Mouse (Mus musculus) hindbrain, embryonic 15.5 days (tissue): ENCODE data around the gene Ajm1. TPM values are rescaled to one million over a fixed set of nuclear protein-coding genes. Genes with fewer than 3 reads are reported as not detected.
A peak's percentile ranks its signal among the peaks of the same experiment; 100 is the strongest.

Experiments used
- ATAC-seq: fragments of 200-750 bp; cut with Nextera tagmentation; 2 replicates; pipeline ENCODE4 v1.8.0; 2017; ENCODE audit warnings: low read depth, moderate number of reproducible peaks, moderate TSS enrichment; ENCODE audit not compliant: low FRiP score
- H3K27ac ChIP-seq: fragments of 300-500 bp; sonication (generic); replicated peaks from 2 replicates; pipeline ENCODE4 v1.5.1; 2015; ENCODE audit warnings: mild to moderate bottlenecking, inconsistent platforms
- H3K27me3 ChIP-seq: fragments of 300-500 bp; sonication (generic); 2 replicates; pipeline ENCODE4 v1.6.1; 2015; ENCODE audit warnings: control low read depth, inconsistent platforms
- H3K36me3 ChIP-seq: fragments of 300-500 bp; sonication (generic); 2 replicates; pipeline ENCODE4 v1.6.1; 2015; ENCODE audit warnings: control low read depth, inconsistent platforms
- H3K4me1 ChIP-seq: fragments of 300-500 bp; sonication (generic); replicated peaks from 2 replicates; pipeline ENCODE4 v1.6.1; 2015; ENCODE audit warnings: control low read depth, inconsistent platforms
- H3K4me2 ChIP-seq: fragments of 300-500 bp; sonication (generic); 2 replicates; pipeline ENCODE4 v1.6.1; 2015; ENCODE audit warnings: moderate library complexity, mild to moderate bottlenecking, inconsistent platforms
- H3K4me3 ChIP-seq: fragments of 300-500 bp; sonication (generic); 2 replicates; pipeline ENCODE4 v1.5.1; 2015; ENCODE audit warnings: mild to moderate bottlenecking, inconsistent platforms
- H3K9ac ChIP-seq: fragments of 300-500 bp; sonication (generic); 2 replicates; pipeline ENCODE4 v1.6.1; 2015; ENCODE audit warnings: inconsistent platforms
- H3K9me3 ChIP-seq: fragments of 300-500 bp; sonication (generic); 2 replicates; pipeline ENCODE4 v1.6.1; 2016; ENCODE audit warnings: control low read depth, inconsistent platforms
- WGBS: fragments of 180-500 bp; shearing (Covaris S2); methylation state at CpG from one replicate; pipeline ENCODE4 v1.1.7; 2015; 5-methylcytosine and 5-hydroxymethylcytosine counted together
- polyA plus RNA-seq: library from polyadenylated mRNA; unstranded; fragments of >200 nt; fragmentation: Nextera tagmentation; extraction: Ambion mirVana; gene quantifications from 2 replicates; pipeline ENCODE4 v1.2.1, GENCODE M21; 2015

The Ajm1 gene
- polyA plus RNA-seq, 1 experiment from 2014 or later, result 16.5 TPM

DNA sequence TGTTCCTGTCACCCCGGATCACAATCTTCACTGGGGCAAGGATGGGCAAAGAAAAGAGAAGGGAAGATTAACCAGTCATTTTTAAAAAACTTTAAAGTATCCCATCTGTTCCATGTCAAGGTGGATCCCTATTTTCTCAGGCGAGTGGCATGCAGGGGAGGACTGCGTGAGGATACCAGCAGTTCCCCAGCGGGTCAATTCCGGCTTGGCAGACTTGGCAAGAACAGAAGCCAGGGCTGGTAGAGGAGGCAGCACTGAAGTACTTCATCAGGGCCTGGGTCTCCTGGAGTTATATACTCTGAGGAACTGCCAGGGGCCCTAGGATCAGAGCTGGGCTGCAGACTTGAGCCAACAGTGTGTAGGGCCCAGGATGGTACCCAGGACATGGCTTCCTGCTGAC lies 21.0 kb upstream of the Ajm1 start:
- Histone ChIP-seq H3K4me1 (peaks cover 17% of the 10 kb centered on the region), H3K27me3 (no peaks in the 10 kb centered on the region), H3K27ac (no peak overlapping the region), H3K36me3 (peaks cover 52% of the 10 kb centered on the region), H3K9me3 (no peaks in the 10 kb centered on the region), H3K4me2 (no peak overlapping the region), H3K4me3 (no peak overlapping the region), H3K9ac (no peak overlapping the region)
- WGBS, result 97% methylated on average over 5 of the region's 5 CpGs
- ATAC-seq, result no peak

DNA sequence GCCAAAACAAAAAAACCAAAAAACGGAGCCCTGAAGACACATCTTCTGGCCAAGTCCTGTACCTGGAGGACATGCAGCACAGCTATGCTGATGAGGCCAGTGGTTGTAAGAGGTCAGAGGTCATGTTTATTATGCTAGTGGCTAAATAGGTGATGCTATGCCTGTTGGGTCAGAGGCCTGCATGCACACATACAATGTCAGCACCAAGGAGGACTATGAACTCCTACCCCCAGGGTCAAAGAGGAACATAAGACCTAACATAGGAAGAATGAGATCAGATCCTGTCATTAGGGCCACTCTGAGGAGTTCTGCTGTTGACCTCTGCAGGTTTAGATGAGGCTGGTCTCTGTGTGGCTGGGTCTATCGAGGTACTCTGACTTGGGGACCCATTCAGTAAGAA lies 18.5 kb upstream of the Ajm1 start:
- H3K4me1 ChIP-seq, result no peaks in the 10 kb centered on the region
- H3K4me3 ChIP-seq, result no peak overlapping the region
- H3K27ac ChIP-seq, result no peak overlapping the region
- ATAC-seq, result no peak
- peaks cover 77% of the 10 kb centered on the region for H3K36me3 ChIP-seq
- no peak overlapping the region for H3K4me2 ChIP-seq
- WGBS, result 92% methylated on average over 2 of the region's 2 CpGs
- no peak overlapping the region for H3K9ac ChIP-seq
- H3K9me3 ChIP-seq, result no peaks in the 10 kb centered on the region
- no peaks in the 10 kb centered on the region for H3K27me3 ChIP-seq

DNA sequence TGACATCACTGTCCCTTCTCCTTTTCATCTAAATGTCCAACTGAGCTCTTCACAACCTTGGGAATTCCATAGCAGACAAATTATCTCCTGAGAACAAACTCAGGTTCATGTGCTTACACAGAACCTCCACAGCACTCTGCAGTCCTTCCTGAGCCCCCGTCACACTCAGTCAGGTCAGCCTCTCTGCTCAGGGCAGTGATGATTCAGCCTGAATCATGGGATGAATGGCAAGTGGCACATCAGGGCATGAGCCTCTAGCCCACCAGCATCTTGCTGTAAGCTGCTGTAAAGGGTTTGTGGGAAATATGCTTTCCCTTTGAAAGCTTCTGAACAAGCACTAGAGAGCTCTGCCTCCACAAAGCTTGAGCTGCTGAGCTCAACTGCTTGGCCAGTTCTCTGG lies 17.2 kb upstream of the Ajm1 start:
- no peak overlapping the region for H3K4me3 ChIP-seq
- H3K4me2 ChIP-seq, result no peak overlapping the region
- WGBS, result 97% methylated on average over 1 of the region's 1 CpGs
- no peak for ATAC-seq
- no peaks in the 10 kb centered on the region for H3K27me3 ChIP-seq
- H3K36me3 ChIP-seq, result peaks cover 84% of the 10 kb centered on the region
- no peaks in the 10 kb centered on the region for H3K4me1 ChIP-seq
- no peaks in the 10 kb centered on the region for H3K9me3 ChIP-seq
- no peak overlapping the region for H3K9ac ChIP-seq
- no peak overlapping the region for H3K27ac ChIP-seq

DNA sequence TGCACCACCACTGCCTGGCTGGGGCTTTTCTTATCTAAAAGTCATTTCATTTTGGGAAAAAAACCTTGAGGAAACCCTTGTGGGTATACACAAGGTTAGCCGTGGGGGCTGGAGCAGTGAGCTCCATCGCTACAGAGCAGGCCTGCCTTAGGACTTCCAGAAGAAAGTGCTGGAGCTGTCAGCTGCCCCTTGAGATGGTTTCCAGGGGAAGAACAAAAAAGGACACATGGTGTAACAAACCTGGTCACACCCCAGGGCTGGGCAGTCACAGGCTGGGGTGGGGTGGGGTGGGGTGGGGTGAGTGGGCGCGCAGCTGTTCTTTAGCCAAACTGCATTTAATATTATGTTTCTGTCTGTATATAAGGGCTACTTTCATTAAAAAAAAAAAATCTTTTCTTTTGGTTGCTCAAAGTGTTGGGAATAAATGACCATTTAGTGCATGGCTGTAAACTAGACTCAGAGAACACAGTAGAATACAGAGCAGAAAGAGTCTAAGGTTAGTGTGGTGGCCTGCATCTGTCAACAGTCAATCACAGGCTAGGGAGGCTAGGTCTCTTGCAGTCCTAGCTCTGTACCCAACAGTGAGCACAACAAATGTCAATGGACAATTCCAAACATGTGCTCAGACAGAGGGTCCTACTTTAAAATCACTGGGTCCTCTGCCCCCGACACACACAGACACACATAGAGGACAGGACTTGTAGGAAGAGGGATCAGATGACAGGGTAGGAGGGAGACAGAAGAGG lies 15.4 kb upstream of the Ajm1 start:
- Histone ChIP-seq H3K4me3 (no peak overlapping the region), H3K4me1 (no peaks in the 10 kb centered on the region), H3K27me3 (no peaks in the 10 kb centered on the region), H3K9me3 (no peaks in the 10 kb centered on the region), H3K4me2 (no peak overlapping the region), H3K36me3 (peaks cover 94% of the 10 kb centered on the region), H3K9ac (no peak overlapping the region), H3K27ac (no peak overlapping the region)
- no peak for ATAC-seq
- WGBS, result 93% methylated on average over 5 of the region's 5 CpGs

DNA sequence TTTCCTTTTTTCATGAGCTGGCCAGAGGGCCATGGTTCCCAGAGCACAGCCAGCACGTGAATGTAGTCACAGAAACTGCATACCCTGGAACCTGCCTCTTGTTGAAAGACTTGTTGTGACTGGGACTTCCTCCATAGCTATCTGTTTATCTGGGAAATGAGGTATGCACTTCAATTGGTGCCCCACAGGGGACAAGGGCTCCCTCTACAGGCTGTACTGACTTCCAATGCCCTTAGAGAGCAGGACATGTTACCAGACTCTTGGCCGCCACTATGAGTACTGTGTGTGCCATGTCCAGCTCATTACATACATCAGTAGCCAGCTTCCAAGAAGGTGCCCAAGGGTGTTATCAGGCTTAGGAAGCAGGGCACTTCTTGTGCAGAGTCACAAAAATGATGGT lies 10.3 kb upstream of the Ajm1 start:
- peaks cover 65% of the 10 kb centered on the region for H3K36me3 ChIP-seq
- no peak overlapping the region for H3K4me2 ChIP-seq
- no peaks in the 10 kb centered on the region for H3K4me1 ChIP-seq
- no peak overlapping the region for H3K4me3 ChIP-seq
- no peak for ATAC-seq
- 74% methylated on average over 2 of the region's 2 CpGs for WGBS
- H3K27me3 ChIP-seq, result no peaks in the 10 kb centered on the region
- H3K27ac ChIP-seq, result no peak overlapping the region
- no peak overlapping the region for H3K9ac ChIP-seq
- H3K9me3 ChIP-seq, result no peaks in the 10 kb centered on the region

DNA sequence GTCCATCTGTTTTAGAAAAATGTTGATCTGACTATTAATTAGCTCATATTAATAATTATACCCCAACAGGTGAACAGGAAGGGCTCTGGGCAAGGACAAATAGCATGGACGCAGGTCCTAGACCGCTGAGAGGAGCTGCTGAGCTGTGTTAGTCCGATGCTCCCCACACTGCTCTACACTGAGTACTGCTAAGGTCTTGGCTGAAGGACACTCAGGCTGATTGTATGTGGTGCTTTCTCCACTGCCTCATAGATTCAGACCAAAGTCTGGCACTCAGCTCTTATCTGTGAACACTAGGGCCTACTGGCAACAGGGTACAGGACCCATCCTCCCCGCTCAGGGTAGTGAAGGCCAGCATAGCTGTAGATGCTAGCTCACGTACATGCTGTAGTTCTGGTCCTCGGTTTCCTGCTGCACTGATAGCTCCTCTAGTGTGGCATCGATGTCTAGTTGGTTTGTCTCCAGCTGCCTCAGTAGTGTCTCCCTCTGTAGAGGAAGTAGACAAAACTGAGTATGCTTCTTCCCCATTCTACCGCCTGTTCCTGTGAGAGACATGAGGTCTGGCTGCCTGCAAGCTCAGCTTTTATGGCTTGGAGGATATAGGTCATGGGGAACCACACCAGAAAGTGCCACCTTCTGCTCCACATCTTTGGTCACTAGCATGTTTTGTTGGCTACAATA lies 6.8 kb upstream of the Ajm1 start:
- H3K27ac ChIP-seq, result no peak overlapping the region
- H3K36me3 ChIP-seq, result peaks cover 59% of the 10 kb centered on the region
- ATAC-seq, result no peak
- H3K4me2 ChIP-seq, result no peak overlapping the region
- H3K4me3 ChIP-seq, result no peak overlapping the region
- 91% methylated on average over 8 of the region's 8 CpGs for WGBS
- no peaks in the 10 kb centered on the region for H3K9me3 ChIP-seq
- H3K4me1 ChIP-seq, result peaks cover 4% of the 10 kb centered on the region
- no peaks in the 10 kb centered on the region for H3K27me3 ChIP-seq
- H3K9ac ChIP-seq, result no peak overlapping the region

DNA sequence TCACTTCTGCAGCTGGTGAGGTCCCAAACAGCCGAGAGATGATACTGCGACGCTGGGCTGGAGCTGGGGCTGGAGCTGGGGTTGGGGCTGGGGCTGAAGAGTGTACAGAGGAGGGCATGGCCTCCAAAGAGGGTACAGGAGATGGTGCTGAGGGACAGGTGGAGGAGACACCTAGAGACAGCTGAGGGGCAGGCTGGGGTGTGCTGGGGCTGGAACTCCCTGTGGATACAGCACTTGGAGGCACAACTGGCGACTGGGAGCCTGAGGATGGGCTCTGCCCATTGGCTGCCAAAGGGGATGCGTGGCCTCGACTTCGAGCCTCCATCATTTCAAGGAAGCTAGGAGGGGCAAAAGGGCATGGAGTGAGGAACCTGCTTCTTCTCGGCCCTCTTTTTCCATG lies 5.7 kb upstream of the Ajm1 start:
- Histone ChIP-seq H3K9ac (no peak overlapping the region), H3K27ac (no peak overlapping the region), H3K36me3 (peaks cover 49% of the 10 kb centered on the region), H3K4me2 (no peak overlapping the region), H3K27me3 (no peaks in the 10 kb centered on the region), H3K4me3 (no peak overlapping the region), H3K9me3 (no peaks in the 10 kb centered on the region), H3K4me1 (peaks cover 15% of the 10 kb centered on the region)
- 89% methylated on average over 8 of the region's 8 CpGs for WGBS
- ATAC-seq, result no peak

DNA sequence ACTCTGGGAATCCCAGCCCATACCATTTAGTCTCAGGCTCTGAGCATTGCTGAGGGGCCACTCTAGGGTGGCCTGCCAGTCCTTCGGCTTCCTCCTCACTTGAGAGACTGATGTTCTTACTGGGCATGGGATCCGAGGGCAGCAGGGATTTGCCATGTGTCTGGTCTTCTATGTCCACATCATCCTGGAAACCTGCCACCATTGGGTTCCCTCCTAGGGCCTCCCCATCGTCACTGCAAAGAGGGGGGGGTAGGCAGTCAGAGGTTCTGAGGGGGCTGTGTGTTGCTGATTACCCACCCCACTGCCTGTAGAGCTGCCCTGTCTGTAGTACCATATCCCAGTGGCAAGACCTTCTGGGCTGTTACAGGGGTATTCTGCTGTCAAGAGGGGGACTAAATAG lies 4.0 kb upstream of the Ajm1 start:
- H3K36me3 ChIP-seq, result peaks cover 33% of the 10 kb centered on the region
- ATAC-seq, result no peak
- no peak overlapping the region for H3K4me2 ChIP-seq
- WGBS, result 88% methylated on average over 3 of the region's 3 CpGs
- H3K27ac ChIP-seq, result no peak overlapping the region
- H3K9me3 ChIP-seq, result no peaks in the 10 kb centered on the region
- peaks cover 4% of the 10 kb centered on the region for H3K27me3 ChIP-seq
- peaks cover 31% of the 10 kb centered on the region for H3K4me1 ChIP-seq
- H3K4me3 ChIP-seq, result no peak overlapping the region
- H3K9ac ChIP-seq, result no peak overlapping the region

DNA sequence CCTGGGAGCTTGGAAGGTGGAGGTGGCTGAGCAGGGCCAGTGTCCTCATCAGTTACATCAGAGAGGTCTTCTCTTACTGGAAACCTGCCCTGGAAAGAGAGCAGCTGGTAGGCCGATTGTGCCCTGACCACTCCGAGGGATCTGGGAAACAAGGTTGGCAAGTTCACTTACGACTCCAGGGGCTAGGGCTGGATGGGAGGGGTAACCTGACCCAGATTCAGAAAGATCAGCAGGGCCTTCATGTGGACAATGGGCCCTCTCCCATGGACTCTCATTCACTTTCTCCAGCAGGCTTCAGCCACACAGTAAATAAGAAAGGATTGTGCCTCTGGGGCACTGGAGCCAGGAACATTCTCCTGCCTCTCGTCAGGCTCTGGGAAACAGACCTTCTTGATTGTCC lies 3.3 kb upstream of the Ajm1 start:
- Histone ChIP-seq H3K4me1 (peaks cover 38% of the 10 kb centered on the region), H3K9me3 (no peaks in the 10 kb centered on the region), H3K36me3 (peaks cover 27% of the 10 kb centered on the region), H3K4me2 (no peak overlapping the region), H3K9ac (no peak overlapping the region), H3K4me3 (no peak overlapping the region), H3K27me3 (peaks cover 12% of the 10 kb centered on the region), H3K27ac (no peak overlapping the region)
- WGBS, result 79% methylated on average over 4 of the region's 4 CpGs
- no peak for ATAC-seq

DNA sequence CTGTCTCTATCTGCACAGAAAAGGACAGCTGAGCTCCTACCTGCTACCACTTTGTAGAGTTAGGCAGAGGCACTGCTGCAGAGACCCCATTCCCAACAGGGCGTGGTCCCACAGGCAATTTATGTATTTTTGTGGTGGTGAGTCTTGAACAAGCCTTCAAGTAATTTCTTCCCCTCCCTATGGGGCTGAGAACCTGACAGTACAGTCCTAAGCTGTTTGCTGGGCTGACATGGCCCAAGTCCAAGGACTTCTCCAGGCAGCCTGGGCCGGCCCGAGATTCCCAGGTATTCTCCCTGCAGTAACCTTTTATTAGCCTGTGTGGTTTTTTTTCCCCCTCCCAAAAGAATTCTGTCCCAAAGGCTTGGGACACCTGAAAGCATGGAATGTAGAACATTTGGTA lies 2.6 kb upstream of the Ajm1 start:
- 96% methylated on average over 3 of the region's 3 CpGs for whole genome bisulfite sequencing
- Histone ChIP-seq H3K9me3 (no peaks in the 10 kb centered on the region), H3K27me3 (peaks cover 19% of the 10 kb centered on the region), H3K4me2 (no peak overlapping the region), H3K4me3 (no peak overlapping the region), H3K27ac (no peak overlapping the region), H3K4me1 (peaks cover 45% of the 10 kb centered on the region), H3K9ac (no peak overlapping the region), H3K36me3 (peaks cover 25% of the 10 kb centered on the region)
- no peak for ATAC-seq

DNA sequence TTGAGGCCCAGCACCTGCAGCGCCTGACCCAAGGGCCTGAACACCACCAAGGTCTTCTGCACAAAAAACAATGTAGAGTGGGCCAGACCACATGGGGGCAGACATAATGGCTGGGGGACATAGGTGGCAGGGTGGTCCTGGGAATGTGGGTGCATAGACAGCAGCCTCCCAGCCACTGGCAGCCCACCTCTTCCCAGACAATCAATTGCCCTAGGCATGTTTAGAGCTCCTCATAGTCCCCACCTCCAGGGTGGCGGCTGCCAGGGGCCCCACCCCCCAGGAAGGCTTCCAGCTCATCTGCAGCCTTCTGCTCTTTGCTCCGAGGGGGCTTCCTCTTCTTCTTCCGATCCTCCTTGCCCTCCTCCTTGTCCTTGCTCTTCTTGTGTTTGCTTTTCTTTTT lies 2.0 kb upstream of the Ajm1 start:
- H3K36me3 ChIP-seq, result peaks cover 25% of the 10 kb centered on the region
- 68% methylated on average over 4 of the region's 4 CpGs for WGBS
- no peak overlapping the region for H3K4me2 ChIP-seq
- peak overlapping the region; percentile 34; the same call in 1 of the 2 replicates for H3K27ac ChIP-seq
- no peak overlapping the region for H3K4me3 ChIP-seq
- H3K9ac ChIP-seq, result no peak overlapping the region
- no peaks in the 10 kb centered on the region for H3K9me3 ChIP-seq
- no peak for ATAC-seq
- peaks cover 51% of the 10 kb centered on the region for H3K4me1 ChIP-seq
- H3K27me3 ChIP-seq, result peaks cover 24% of the 10 kb centered on the region

DNA sequence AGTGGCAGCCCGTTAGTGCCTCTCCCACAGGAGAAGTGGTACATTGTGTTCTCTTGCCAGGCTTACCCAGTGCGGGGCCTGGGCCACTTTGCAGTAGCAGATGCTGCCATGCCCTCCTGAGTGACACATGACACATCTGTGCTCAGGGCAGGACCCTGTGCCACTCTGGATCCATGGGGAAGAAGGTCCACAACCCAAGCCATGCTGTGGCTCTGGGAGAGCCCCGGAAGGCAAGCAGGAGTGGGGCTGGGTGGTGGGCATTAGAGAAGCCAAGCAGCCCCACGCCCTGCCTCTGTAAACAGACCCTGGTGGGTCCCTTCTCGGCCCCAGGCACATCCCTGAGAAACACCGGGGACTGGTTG lies 1.5 kb upstream of the Ajm1 start:
- Histone ChIP-seq H3K36me3 (peaks cover 25% of the 10 kb centered on the region), H3K9ac (no peak overlapping the region), H3K4me1 (peaks cover 56% of the 10 kb centered on the region), H3K9me3 (no peaks in the 10 kb centered on the region), H3K27ac (peak overlapping the region; percentile 34), H3K27me3 (peaks cover 29% of the 10 kb centered on the region), H3K4me2 (no peak overlapping the region), H3K4me3 (no peak overlapping the region)
- WGBS, result 67% methylated on average over 6 of the region's 6 CpGs
- ATAC-seq, result no peak
